ENCODE assay signal across 14 mouse cellular contexts in the genomic region with DNA sequence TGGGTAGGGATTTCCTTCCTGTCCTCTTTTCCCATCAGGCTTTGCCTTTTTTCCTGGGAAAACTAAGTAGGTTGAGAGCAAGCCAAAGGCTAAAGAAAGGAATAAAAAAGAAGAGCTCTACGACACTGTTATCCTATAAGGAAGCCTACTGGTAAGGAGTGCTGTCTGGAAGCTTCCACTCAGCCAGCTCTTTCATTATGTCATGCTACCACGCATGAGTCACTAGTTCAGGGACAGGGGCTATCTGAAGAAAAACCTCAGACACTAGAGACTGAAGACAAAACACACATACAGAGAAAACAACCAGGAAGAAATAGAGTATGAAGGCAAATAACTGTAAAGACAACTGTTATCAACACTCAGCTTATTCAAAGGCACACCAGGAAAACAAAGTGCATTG.
A peak's percentile ranks its signal among the peaks of the same experiment; 100 is the strongest.
DNase-seq lines count a peak whose midpoint lies in the region.
"Had no signal": no experiment of that assay in that cellular context is flagged by ENCODE, and none has a peak within 500 bp of the region (broad histone marks: within the 10 kb centered on the region; RNA-seq: fewer than 3 reads in every experiment).

No protein-coding gene starts in this region.

- DNase-seq in adrenal gland, adult 2 months = peak; percentile 64
- DNase-seq in adrenal gland, adult 18-20 months (ENCODE audit: low spot score in 2 of 2) = no peak
- DNase-seq in ovary, adult 18-20 months (ENCODE audit: low spot score) = peak; percentile 17
- DNase-seq in ovary, postnatal 36 days (ENCODE audit: low spot score) = no peak
- peak; percentile 10 for DNase-seq in adrenal gland, postnatal 14 days
- DNase-seq in frontal cortex, postnatal 25 days (ENCODE audit: low spot score in 2 of 2) = no peak
- no peak for DNase-seq in urinary bladder, adult 2 months (ENCODE audit: low spot score)
- DNase-seq: cerebellum, adult 11 months; cerebellum, adult 18-20 months; cerebellum, adult 8-10 months; cerebellum, adult 9-11 months; cerebellum, postnatal 14 days; cerebellum, postnatal 36 days; embryo, embryonic 11 days had no signal

Comparison
In these comparisons a context has a peak if more than half of its experiments do, and no peak if none do; other contexts are left out.
1. DNase-seq: peak in adrenal gland, adult 2 months (single experiment), ovary, adult 18-20 months (single experiment) and adrenal gland, postnatal 14 days (single experiment); none in adrenal gland, adult 18-20 months (0 of 2), ovary, postnatal 36 days (single experiment), frontal cortex, postnatal 25 days (0 of 2) and urinary bladder, adult 2 months (single experiment).